Mouse (Mus musculus) neural tube, postnatal 0 days (tissue): ENCODE data around the gene Focad. TPM values are rescaled to one million over a fixed set of nuclear protein-coding genes. Genes with fewer than 3 reads are reported as not detected.

ENCODE experiments used
- microRNA counts: library from miRNA; unstranded; fragments of <30 nt; microRNA quantifications from one replicate; lab custom pipeline; 2015
- microRNA-seq: library from miRNA; unstranded; fragments of <30 nt; microRNA quantifications from one replicate; pipeline ENCODE4, GENCODE M21; 2016
- polyA plus RNA-seq: library from polyadenylated mRNA; unstranded; fragments of >200 nt; fragmentation: Nextera tagmentation; extraction: Ambion mirVana; gene quantifications from 2 replicates; pipeline ENCODE4 v1.2.1, GENCODE M21; 2015

Focad gene
- 10.2 and 11.5 TPM in 2 replicates for polyA plus RNA-seq

GRCm38 (mm10) chr4:88094062-88094767 lies at the start of gene Focad:
TSS of gene Focad (plus strand) at chr4:88094629.

GRCm38 (mm10) chr4:88438326-88438989 lies 344.0 kb downstream of the Focad start, which contains the start of gene Hacd4:
TSS of gene Hacd4 (minus strand) at chr4:88438928.

MicroRNA genes within 50 kb of the gene (microRNA counts, 519-probe panel; counts per million panel counts)
- microRNA mmu-miR-491 (lab: Ali Mortazavi, UCI): 40.5 counts per million

Small RNA genes lying within 50 kb of the gene (microRNA-seq; reads per million reads assigned to microRNA genes)
- gene Mir491: 9.3 reads per million, percentile 19 among the genes with 10 or more reads in this experiment

Other genes with a start within 250 kb of the Focad start
- 42.6 and 47.8 TPM in 2 replicates for gene Mllt3, start 61.3 kb upstream of the Focad start, polyA plus RNA-seq